Mouse (Mus musculus) adrenal gland, postnatal 4 days (tissue): ENCODE measurements around the gene Gm7271. TPM values are rescaled to one million over a fixed set of nuclear protein-coding genes. Genes with fewer than 3 reads are reported as not detected.
A peak's percentile ranks its signal among the peaks of the same experiment; 100 is the strongest.

Experiments
- DNase-seq, 2 experiments: peaks; one replicate each; pipeline ENCODE4 v3.0.0; 2021 to 2022; ENCODE audit warnings: low spot score in 2 of 2, mixed read lengths in 2 of 2
- long read RNA-seq, 2 experiments: library from polyadenylated mRNA; stranded (forward); transcript quantifications; one replicate each; pipeline ENCODE4 v2.0.0; 2021
- total RNA-seq, 2 experiments: library from RNA; stranded (reverse); gene quantifications; 2 replicates each; pipeline ENCODE4 v1.2.3; 2021

The Gm7271 gene
- total RNA-seq, result not detected
- long read RNA-seq, experiment 1, result 0 reads
- long read RNA-seq, experiment 2, result 0 reads

GRCm38 (mm10) chr5:76483811-76484210 is at the start of gene Gm7271:
Gene Gm7271 (plus strand): TSS chr5:76484040.
- no peak for DNase-seq

GRCm38 (mm10) chr5:76437100-76437499 is 46.7 kb upstream of the Gm7271 start:
- no peak for DNase-seq

- no peak for DNase-seq
These were observed 46.1 kb upstream of the Gm7271 start for GRCm38 (mm10) chr5:76437696-76438095.

- no peak for DNase-seq
These were observed 42.4 kb upstream of the Gm7271 start for GRCm38 (mm10) chr5:76441431-76441830.

GRCm38 (mm10) chr5:76474931-76475330 is 8.9 kb upstream of the Gm7271 start:
- DNase-seq, result no peak

GRCm38 (mm10) chr5:76476873-76477272 is 7.0 kb upstream of the Gm7271 start:
- no peak for DNase-seq

GRCm38 (mm10) chr5:76477764-76478163 is 6.1 kb upstream of the Gm7271 start:
- no peak for DNase-seq

- DNase-seq, result no peak
These were observed 11.3 kb downstream of the Gm7271 start for GRCm38 (mm10) chr5:76495126-76495525.

GRCm38 (mm10) chr5:76522446-76522845 is 38.6 kb downstream of the Gm7271 start:
- DNase-seq, result no peak

- DNase-seq, result no peak
These were observed 40.8 kb downstream of the Gm7271 start for GRCm38 (mm10) chr5:76524623-76525022.

GRCm38 (mm10) chr5:76525066-76525465 is 41.2 kb downstream of the Gm7271 start:
- no peak for DNase-seq

- no peak for DNase-seq
These were observed 42.0 kb downstream of the Gm7271 start for GRCm38 (mm10) chr5:76525829-76526228.

- DNase-seq, result peak; percentile 62 to 88
These were observed 45.3 kb downstream of the Gm7271 start, which contains the start of gene Exoc1 for GRCm38 (mm10) chr5:76529040-76529703. Gene Exoc1 (plus strand): TSS chr5:76529311.

- no peak for DNase-seq
These were observed 45.8 kb downstream of the Gm7271 start for GRCm38 (mm10) chr5:76529704-76530066.

GRCm38 (mm10) chr5:76533186-76533585 is 49.3 kb downstream of the Gm7271 start:
- DNase-seq, result no peak

- DNase-seq, result no peak
These were observed 52.4 kb downstream of the Gm7271 start for GRCm38 (mm10) chr5:76536231-76536630.

- DNase-seq, result no peak
These were observed 53.7 kb downstream of the Gm7271 start for GRCm38 (mm10) chr5:76537578-76537977.

- peak in 1 of 2 experiments; percentile 28 for DNase-seq
These were observed 56.3 kb downstream of the Gm7271 start for GRCm38 (mm10) chr5:76540181-76540580.

GRCm38 (mm10) chr5:76540842-76541241 is 57.0 kb downstream of the Gm7271 start:
- DNase-seq, result no peak

- DNase-seq, result no peak
These were observed 59.4 kb downstream of the Gm7271 start for GRCm38 (mm10) chr5:76543200-76543599.

- DNase-seq, result no peak
These were observed 66.6 kb downstream of the Gm7271 start for GRCm38 (mm10) chr5:76550426-76550825.

GRCm38 (mm10) chr5:76565321-76565720 is 81.5 kb downstream of the Gm7271 start:
- peak; percentile 20 to 21 for DNase-seq
